Mouse (Mus musculus) cortical plate, adult 2 months (tissue): Measurements from ENCODE around the gene Wfdc18.

Experiments
- CTCF ChIP-seq: fragments of 200-500 bp; IDR thresholded peaks from 2 replicates; pipeline ENCODE4 v1.5.1; 2011; ENCODE audit warnings: mild to moderate bottlenecking, control low read depth, low read length; ENCODE audit not compliant: insufficient read depth; ENCODE audit errors: extremely low read depth
- POLR2A ChIP-seq: fragments of 200-500 bp; IDR thresholded peaks from 2 replicates; pipeline ENCODE4 v1.6.1; 2011; ENCODE audit warnings: mild to moderate bottlenecking, low read length, control low read depth; ENCODE audit not compliant: insufficient read depth; ENCODE audit errors: extremely low read depth

GRCm38 (mm10) chr11:83720766-83721165 is 12.0 kb downstream of the Wfdc18 start:
- TF ChIP-seq CTCF (no peak), POLR2A (no peak)
